Mouse (Mus musculus): Measurements from ENCODE around the gene Msn. TPM values are rescaled to one million over a fixed set of nuclear protein-coding genes. Genes with fewer than 3 reads are reported as not detected.
A peak's percentile ranks its signal among the peaks of the same experiment; 100 is the strongest.

Gene Msn
- 524 and 579 TPM in 2 replicates for total RNA-seq (2017)

- peak; percentile 76 for ATAC-seq (ENCODE audit: extremely low read depth, insufficient number of reproducible peaks, low FRiP score, poor library complexity, severe bottlenecking)
These were observed at the start of gene Msn for GRCm38 (mm10) chrX:96095509-96096499. Msn (plus strand) TSS chrX:96096042.

GRCm38 (mm10) chrX:96052798-96053197 lies 43.0 kb upstream of the Msn start:
- no peak for ATAC-seq (ENCODE audit: extremely low read depth, insufficient number of reproducible peaks, low FRiP score, poor library complexity, severe bottlenecking)

GRCm38 (mm10) chrX:96077747-96078146 lies 18.1 kb upstream of the Msn start:
- no peak for ATAC-seq (ENCODE audit: extremely low read depth, insufficient number of reproducible peaks, low FRiP score, poor library complexity, severe bottlenecking)

GRCm38 (mm10) chrX:96086259-96086658 lies 9.6 kb upstream of the Msn start:
- no peak for ATAC-seq (ENCODE audit: extremely low read depth, insufficient number of reproducible peaks, low FRiP score, poor library complexity, severe bottlenecking)

GRCm38 (mm10) chrX:96096513-96097210 lies 820 bp downstream of the Msn start:
- peak; percentile 82 for ATAC-seq (ENCODE audit: extremely low read depth, insufficient number of reproducible peaks, low FRiP score, poor library complexity, severe bottlenecking)

GRCm38 (mm10) chrX:96097491-96097970 lies 1.7 kb downstream of the Msn start:
- ATAC-seq (ENCODE audit: extremely low read depth, insufficient number of reproducible peaks, low FRiP score, poor library complexity, severe bottlenecking), result no peak

GRCm38 (mm10) chrX:96099003-96099402 lies 3.2 kb downstream of the Msn start:
- ATAC-seq (ENCODE audit: extremely low read depth, insufficient number of reproducible peaks, low FRiP score, poor library complexity, severe bottlenecking), result no peak

- ATAC-seq (ENCODE audit: extremely low read depth, insufficient number of reproducible peaks, low FRiP score, poor library complexity, severe bottlenecking), result no peak
These were observed 11.8 kb downstream of the Msn start for GRCm38 (mm10) chrX:96107427-96108291.

GRCm38 (mm10) chrX:96113106-96113634 lies 17.3 kb downstream of the Msn start:
- no peak for ATAC-seq (ENCODE audit: extremely low read depth, insufficient number of reproducible peaks, low FRiP score, poor library complexity, severe bottlenecking)

GRCm38 (mm10) chrX:96115501-96115900 lies 19.7 kb downstream of the Msn start:
- peak; percentile 51; the same call in 1 of the 2 replicates for ATAC-seq (ENCODE audit: extremely low read depth, insufficient number of reproducible peaks, low FRiP score, poor library complexity, severe bottlenecking)

GRCm38 (mm10) chrX:96117366-96117765 lies 21.5 kb downstream of the Msn start:
- no peak for ATAC-seq (ENCODE audit: extremely low read depth, insufficient number of reproducible peaks, low FRiP score, poor library complexity, severe bottlenecking)

GRCm38 (mm10) chrX:96119997-96120396 lies 24.2 kb downstream of the Msn start:
- no peak for ATAC-seq (ENCODE audit: extremely low read depth, insufficient number of reproducible peaks, low FRiP score, poor library complexity, severe bottlenecking)

- ATAC-seq (ENCODE audit: extremely low read depth, insufficient number of reproducible peaks, low FRiP score, poor library complexity, severe bottlenecking), result no peak
These were observed 26.1 kb downstream of the Msn start for GRCm38 (mm10) chrX:96121912-96122311.

GRCm38 (mm10) chrX:96126803-96127202 lies 31.0 kb downstream of the Msn start:
- no peak for ATAC-seq (ENCODE audit: extremely low read depth, insufficient number of reproducible peaks, low FRiP score, poor library complexity, severe bottlenecking)

GRCm38 (mm10) chrX:96130139-96130538 lies 34.3 kb downstream of the Msn start:
- ATAC-seq (ENCODE audit: extremely low read depth, insufficient number of reproducible peaks, low FRiP score, poor library complexity, severe bottlenecking), result peak; percentile 80

GRCm38 (mm10) chrX:96130663-96131062 lies 34.8 kb downstream of the Msn start:
- peak; percentile 90 for ATAC-seq (ENCODE audit: extremely low read depth, insufficient number of reproducible peaks, low FRiP score, poor library complexity, severe bottlenecking)

GRCm38 (mm10) chrX:96133260-96133659 lies 37.4 kb downstream of the Msn start:
- no peak for ATAC-seq (ENCODE audit: extremely low read depth, insufficient number of reproducible peaks, low FRiP score, poor library complexity, severe bottlenecking)

- ATAC-seq (ENCODE audit: extremely low read depth, insufficient number of reproducible peaks, low FRiP score, poor library complexity, severe bottlenecking), result no peak
These were observed 38.4 kb downstream of the Msn start for GRCm38 (mm10) chrX:96134243-96134661.
